Mouse (Mus musculus): ENCODE results near the gene Ldah. TPM values are rescaled to one million over a fixed set of nuclear protein-coding genes. Genes with fewer than 3 reads are reported as not detected.

Gene Ldah
- polyA plus RNA-seq (2014; fragmentation: Illumina TruSeq; extraction: RNeasy Lipid Tissue Mini Kit (QIAGEN cat#74804); ENCODE audit: low read depth, low replicate concordance) = 65.6 TPM

DNA sequence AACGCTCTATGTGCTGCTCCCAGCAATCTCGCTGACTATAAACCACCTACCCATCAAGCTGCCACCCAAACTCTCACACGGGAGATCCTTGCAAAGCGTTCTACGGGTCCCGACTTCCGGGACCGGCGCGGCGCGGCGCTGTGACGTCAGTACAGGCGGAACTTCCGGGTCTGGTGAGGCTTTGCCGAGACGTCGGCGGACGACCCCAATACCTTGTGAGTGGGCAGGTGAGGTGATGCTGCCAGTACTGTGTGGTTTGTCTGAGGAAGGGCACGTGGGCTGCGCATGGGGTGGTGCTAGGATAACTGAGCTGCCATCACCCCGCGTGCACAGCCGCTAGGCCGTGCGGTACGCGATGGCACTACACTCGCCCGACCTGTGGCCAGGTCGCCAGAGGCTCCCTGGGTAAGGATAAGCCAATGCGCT lies at the start of gene Ldah:
Gene Ldah (plus strand): TSS at position 130 of the 426 bp plus-strand sequence.

DNA sequence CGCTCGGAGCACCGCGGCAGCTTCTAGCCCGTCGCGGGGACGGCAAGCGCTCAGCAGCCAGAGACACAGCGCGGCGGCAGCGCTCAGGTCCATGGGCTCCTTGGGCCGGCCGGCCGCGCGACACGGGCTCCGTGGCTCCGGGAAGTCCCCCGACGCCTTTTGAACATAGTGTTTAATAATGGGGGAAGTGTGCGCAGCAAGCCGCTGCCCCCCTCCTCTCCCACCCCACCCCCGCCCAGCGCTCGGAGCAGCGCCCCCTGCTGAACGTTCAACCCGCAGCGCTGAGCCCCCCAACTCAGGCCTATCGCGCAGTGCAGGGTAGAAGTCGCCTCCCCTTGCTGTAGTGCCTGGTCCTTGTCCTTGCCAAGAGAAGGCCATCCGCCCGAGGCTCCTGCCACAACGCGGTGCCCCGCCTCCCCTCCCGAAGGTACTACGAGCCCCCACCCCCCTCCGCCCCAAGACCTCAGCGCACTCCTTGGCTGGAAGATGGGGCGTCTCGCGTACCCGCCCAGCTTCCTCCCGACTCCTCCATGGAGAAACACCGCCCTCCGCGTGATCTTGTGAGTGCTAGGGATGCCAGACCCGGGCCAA lies 94.0 kb downstream of the Ldah start, which contains the start of gene Gdf7:
Gene Gdf7 (minus strand): TSS at position 114 of the 591 bp plus-strand sequence.

DNA sequence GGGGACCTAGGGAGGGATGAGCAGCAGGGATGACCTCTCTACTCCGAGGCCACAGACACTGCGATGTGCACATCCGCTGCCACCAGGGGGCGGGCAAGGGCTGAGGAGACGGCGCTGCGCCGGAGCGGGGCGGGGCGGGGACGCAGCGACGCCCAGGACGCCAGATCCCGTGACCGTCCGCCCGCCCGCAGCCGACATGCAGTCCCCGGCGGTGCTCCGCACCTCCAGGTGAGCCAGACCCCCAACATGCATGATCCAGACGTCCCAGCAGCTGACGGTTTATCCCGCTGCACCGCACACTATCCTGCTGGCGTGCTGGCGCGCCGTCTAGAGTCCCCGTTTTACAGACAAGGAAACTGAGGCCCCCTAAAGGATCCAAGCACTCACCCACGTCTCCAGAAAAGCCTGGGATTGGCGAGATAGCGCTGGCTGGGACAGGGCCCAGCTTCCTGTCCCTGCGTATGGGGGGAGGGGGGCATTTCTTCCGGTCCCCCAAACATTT lies 105.4 kb downstream of the Ldah start, which contains the start of gene Hs1bp3:
Gene Hs1bp3 (plus strand): TSS at position 163 of the 502 bp plus-strand sequence.

Other genes with a start within 250 kb of the Ldah start
- gene Apob, start 230.5 kb upstream of the Ldah start, polyA plus RNA-seq (2014; fragmentation: Illumina TruSeq; extraction: RNeasy Lipid Tissue Mini Kit (QIAGEN cat#74804); ENCODE audit: low read depth, low replicate concordance) = 195 TPM
- not detected for gene Gdf7, start 93.8 kb downstream of the Ldah start, polyA plus RNA-seq (2014; fragmentation: Illumina TruSeq; extraction: RNeasy Lipid Tissue Mini Kit (QIAGEN cat#74804); ENCODE audit: low read depth, low replicate concordance)
- 2.4 TPM for gene Hs1bp3, start 105.3 kb downstream of the Ldah start, polyA plus RNA-seq (2014; fragmentation: Illumina TruSeq; extraction: RNeasy Lipid Tissue Mini Kit (QIAGEN cat#74804); ENCODE audit: low read depth, low replicate concordance)

All from sigmoid colon, adult 10 weeks (tissue).